Mouse (Mus musculus): ENCODE results near the gene Tas1r2. TPM values are rescaled to one million over a fixed set of nuclear protein-coding genes. Genes with fewer than 3 reads are reported as not detected.

Gene Tas1r2
- total RNA-seq, 2 experiments from 2014 or later = not detected

- DNase-seq (ENCODE audit: low spot score in 2 of 2) = no peak
Measured at GRCm38 (mm10) chr4:139637847-139638246, 15.5 kb upstream of the Tas1r2 start.

GRCm38 (mm10) chr4:139638356-139638755 lies 15.0 kb upstream of the Tas1r2 start:
- no peak for DNase-seq (ENCODE audit: low spot score in 2 of 2)

- DNase-seq (ENCODE audit: low spot score in 2 of 2) = no peak
Measured at GRCm38 (mm10) chr4:139639801-139640200, 13.5 kb upstream of the Tas1r2 start.

GRCm38 (mm10) chr4:139640333-139640732 lies 13.0 kb upstream of the Tas1r2 start:
- DNase-seq (ENCODE audit: low spot score in 2 of 2) = no peak

- DNase-seq (ENCODE audit: low spot score in 2 of 2) = no peak
Measured at GRCm38 (mm10) chr4:139640775-139641174, 12.6 kb upstream of the Tas1r2 start.

GRCm38 (mm10) chr4:139641829-139642425 lies 11.4 kb upstream of the Tas1r2 start:
- no peak for DNase-seq (ENCODE audit: low spot score in 2 of 2)

GRCm38 (mm10) chr4:139643972-139644371 lies 9.4 kb upstream of the Tas1r2 start:
- DNase-seq (ENCODE audit: low spot score in 2 of 2) = peak; percentile 80 to 84

- no peak for DNase-seq (ENCODE audit: low spot score in 2 of 2)
Measured at GRCm38 (mm10) chr4:139646916-139647315, 6.4 kb upstream of the Tas1r2 start.

- DNase-seq (ENCODE audit: low spot score in 2 of 2) = no peak
Measured at GRCm38 (mm10) chr4:139650086-139650743, 3.1 kb upstream of the Tas1r2 start.

- no peak for DNase-seq (ENCODE audit: low spot score in 2 of 2)
Measured at GRCm38 (mm10) chr4:139650907-139651306, 2.4 kb upstream of the Tas1r2 start.

GRCm38 (mm10) chr4:139661897-139662296 lies 8.6 kb downstream of the Tas1r2 start:
- no peak for DNase-seq (ENCODE audit: low spot score in 2 of 2)

- DNase-seq (ENCODE audit: low spot score in 2 of 2) = no peak
Measured at GRCm38 (mm10) chr4:139667632-139668031, 14.3 kb downstream of the Tas1r2 start.

GRCm38 (mm10) chr4:139669847-139670246 lies 16.5 kb downstream of the Tas1r2 start:
- DNase-seq (ENCODE audit: low spot score in 2 of 2) = peak; percentile 50 to 58

GRCm38 (mm10) chr4:139675696-139676095 lies 22.4 kb downstream of the Tas1r2 start:
- DNase-seq (ENCODE audit: low spot score in 2 of 2) = no peak

- DNase-seq (ENCODE audit: low spot score in 2 of 2) = no peak
Measured at GRCm38 (mm10) chr4:139683728-139684638, 30.6 kb downstream of the Tas1r2 start.

- peak; percentile 48 to 82 for DNase-seq (ENCODE audit: low spot score in 2 of 2)
Measured at GRCm38 (mm10) chr4:139684639-139685017, 31.3 kb downstream of the Tas1r2 start.

GRCm38 (mm10) chr4:139688058-139688457 lies 34.7 kb downstream of the Tas1r2 start:
- no peak for DNase-seq (ENCODE audit: low spot score in 2 of 2)

- no peak for DNase-seq (ENCODE audit: low spot score in 2 of 2)
Measured at GRCm38 (mm10) chr4:139689627-139690269, 36.4 kb downstream of the Tas1r2 start.

GRCm38 (mm10) chr4:139693315-139693714 lies 40.0 kb downstream of the Tas1r2 start:
- DNase-seq (ENCODE audit: low spot score in 2 of 2) = no peak

GRCm38 (mm10) chr4:139697755-139698154 lies 44.4 kb downstream of the Tas1r2 start:
- no peak for DNase-seq (ENCODE audit: low spot score in 2 of 2)

GRCm38 (mm10) chr4:139698602-139699001 lies 45.3 kb downstream of the Tas1r2 start:
- no peak for DNase-seq (ENCODE audit: low spot score in 2 of 2)
